Mouse (Mus musculus) heart, embryonic 12.5 days (tissue): ENCODE results near the gene Adprh. TPM values are rescaled to one million over a fixed set of nuclear protein-coding genes. Genes with fewer than 3 reads are reported as not detected.

ENCODE experiments used
- ATAC-seq: fragments of 200-750 bp; cut with Nextera tagmentation; 2 replicates; pipeline ENCODE4 v1.8.0; 2017; ENCODE audit warnings: moderate TSS enrichment, moderate library complexity; ENCODE audit not compliant: insufficient number of reproducible peaks, low FRiP score
- H3K27ac ChIP-seq: fragments of 300-500 bp; sonication (generic); 2 replicates; pipeline ENCODE4 v1.5.1; 2016; ENCODE audit warnings: mild to moderate bottlenecking, moderate library complexity; ENCODE audit not compliant: poor library complexity, severe bottlenecking
- H3K27me3 ChIP-seq: fragments of 300-500 bp; sonication (generic); replicated peaks from 2 replicates; pipeline ENCODE4 v1.6.1; 2016; ENCODE audit warnings: mild to moderate bottlenecking, moderate library complexity
- H3K36me3 ChIP-seq: fragments of 300-500 bp; sonication (generic); 2 replicates; pipeline ENCODE4 v1.6.1; 2016; ENCODE audit warnings: mild to moderate bottlenecking, moderate library complexity
- H3K4me1 ChIP-seq: fragments of 300-500 bp; sonication (generic); replicated peaks from 2 replicates; pipeline ENCODE4 v1.6.1; 2016; ENCODE audit warnings: mild to moderate bottlenecking
- H3K4me2 ChIP-seq: fragments of 300-500 bp; sonication (generic); 2 replicates; pipeline ENCODE4 v1.6.1; 2016; ENCODE audit warnings: mild to moderate bottlenecking, moderate library complexity
- H3K4me3 ChIP-seq: fragments of 300-500 bp; sonication (generic); 2 replicates; pipeline ENCODE4 v1.5.1; 2016; ENCODE audit warnings: mild to moderate bottlenecking
- H3K9ac ChIP-seq: fragments of 300-500 bp; sonication (generic); 2 replicates; pipeline ENCODE4 v1.6.1; 2016; ENCODE audit warnings: mild to moderate bottlenecking, moderate library complexity
- H3K9me3 ChIP-seq: fragments of 300-500 bp; sonication (generic); replicated peaks from 2 replicates; pipeline ENCODE4 v1.6.1; 2016; ENCODE audit warnings: mild to moderate bottlenecking, moderate library complexity
- WGBS: fragments of 180-500 bp; shearing (Covaris S2); methylation state at CpG from one replicate; pipeline ENCODE4 v1.1.7; 2016; 5-methylcytosine and 5-hydroxymethylcytosine counted together
- polyA plus RNA-seq: library from polyadenylated mRNA; unstranded; fragments of >200 nt; fragmentation: Nextera tagmentation; extraction: Ambion mirVana; gene quantifications from 2 replicates; pipeline ENCODE4 v1.2.1, GENCODE M21; 2016

The Adprh gene
- polyA plus RNA-seq, 1 experiment from 2014 or later, result 115 TPM

DNA sequence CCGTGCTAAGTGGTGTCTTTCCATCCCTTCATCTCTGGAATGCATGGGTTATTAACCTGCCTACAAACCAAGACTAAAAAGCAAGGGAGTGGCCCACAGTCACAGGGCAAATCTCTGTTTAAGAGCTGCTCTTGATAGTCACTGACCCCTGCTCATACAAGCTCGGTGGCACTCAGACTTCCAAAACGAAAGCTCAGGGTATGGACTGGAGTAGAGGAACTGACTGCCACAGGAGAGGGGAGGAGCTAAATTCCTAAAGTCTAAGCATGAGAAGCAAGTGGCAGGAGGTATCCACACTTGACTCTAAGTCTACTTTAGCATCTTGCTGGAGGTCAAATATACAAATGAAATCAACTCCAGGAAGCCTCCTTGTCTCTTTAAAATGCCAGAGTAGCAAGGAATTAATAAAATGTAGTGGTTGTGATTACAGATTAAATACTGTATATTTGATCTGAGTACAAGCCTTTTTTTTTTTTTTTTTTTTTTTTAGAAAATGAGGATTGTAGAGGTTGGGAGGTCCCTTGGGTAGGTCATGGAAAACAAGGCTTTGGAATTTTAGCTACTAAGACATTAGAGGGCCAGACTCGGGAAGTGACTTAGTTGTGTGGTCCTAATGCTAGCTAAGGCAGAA is 23.3 kb upstream of the Adprh start:
- peak overlapping the region; percentile 94 for H3K27ac ChIP-seq
- H3K4me2 ChIP-seq, result peak overlapping the region; percentile 81
- H3K9ac ChIP-seq, result 0 out of 2 replicates have a peak overlapping the region, but pooled peaks have one; percentile 71
- no peaks in the 10 kb centered on the region for H3K36me3 ChIP-seq
- H3K27me3 ChIP-seq, result no peaks in the 10 kb centered on the region
- no peaks in the 10 kb centered on the region for H3K9me3 ChIP-seq
- peak overlapping the region; percentile 48 for H3K4me3 ChIP-seq
- peaks cover 10% of the 10 kb centered on the region for H3K4me1 ChIP-seq
- 0 out of 2 replicates have a peak, but pooled peaks have one; percentile 9 for ATAC-seq
- WGBS, result 21% methylated on average over 4 of the region's 4 CpGs

DNA sequence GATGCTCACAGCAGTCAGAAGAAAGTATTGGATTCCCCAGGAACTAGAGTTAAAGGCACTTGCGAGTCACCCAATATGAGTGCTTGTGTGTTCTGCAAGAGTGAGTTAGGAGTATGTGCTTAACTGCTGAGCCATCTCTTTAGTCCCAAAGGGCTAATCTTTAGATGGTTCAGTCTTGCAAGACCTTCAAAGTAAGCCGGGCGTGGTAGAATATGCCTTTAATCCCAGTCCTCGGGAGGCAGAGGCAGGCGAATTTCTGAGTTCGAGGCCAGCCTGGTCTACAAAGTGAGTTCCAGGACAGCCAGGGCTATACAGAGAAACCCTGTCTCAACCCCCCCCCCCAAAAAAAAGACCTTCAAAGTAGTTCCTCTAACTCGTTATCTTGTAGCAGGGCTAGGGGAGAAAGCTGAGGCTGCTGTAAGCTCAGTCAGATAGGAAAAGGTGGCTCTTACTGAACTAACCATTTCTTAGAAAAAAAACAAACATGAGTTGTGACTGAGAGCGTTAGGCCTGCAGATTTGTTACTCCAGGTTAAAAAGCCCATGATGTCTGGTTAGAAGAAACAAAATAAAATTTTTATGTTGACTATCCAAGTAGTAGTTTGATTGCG is 22.3 kb upstream of the Adprh start:
- H3K4me1 ChIP-seq, result peaks cover 10% of the 10 kb centered on the region
- H3K4me2 ChIP-seq, result no peak overlapping the region
- no peak overlapping the region for H3K27ac ChIP-seq
- H3K4me3 ChIP-seq, result no peak overlapping the region
- H3K9me3 ChIP-seq, result no peaks in the 10 kb centered on the region
- H3K27me3 ChIP-seq, result no peaks in the 10 kb centered on the region
- WGBS, result 82% methylated on average over 9 of the region's 9 CpGs
- H3K36me3 ChIP-seq, result no peaks in the 10 kb centered on the region
- no peak overlapping the region for H3K9ac ChIP-seq
- no peak for ATAC-seq

- Histone ChIP-seq H3K4me1 (peaks cover 10% of the 10 kb centered on the region), H3K9me3 (no peaks in the 10 kb centered on the region), H3K27ac (no peak overlapping the region), H3K9ac (no peak overlapping the region), H3K4me3 (no peak overlapping the region), H3K27me3 (no peaks in the 10 kb centered on the region), H3K36me3 (no peaks in the 10 kb centered on the region), H3K4me2 (no peak overlapping the region)
- 83% methylated on average over 5 of the region's 5 CpGs for WGBS
- no peak for ATAC-seq
Measured at GRCm38 (mm10) chr16:38473661-38474060, 21.2 kb upstream of the Adprh start.

DNA sequence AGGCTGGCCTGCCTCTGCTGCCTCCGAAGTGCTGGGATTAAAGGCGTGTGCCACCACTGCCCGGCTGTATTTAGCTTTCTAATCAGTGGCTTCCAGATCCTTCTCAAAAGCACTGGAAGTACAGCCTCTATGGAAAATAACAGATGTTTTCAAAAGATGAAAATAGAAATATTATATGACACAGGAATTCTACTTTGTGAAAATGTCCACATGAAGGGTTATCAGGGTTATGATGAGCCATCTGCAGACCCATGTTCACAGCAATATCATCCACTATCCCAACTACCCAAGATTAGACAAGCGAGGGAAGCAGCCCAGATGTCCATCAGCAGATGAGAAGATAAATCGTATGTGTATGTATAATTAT is 20.0 kb upstream of the Adprh start:
- no peaks in the 10 kb centered on the region for H3K9me3 ChIP-seq
- H3K27me3 ChIP-seq, result no peaks in the 10 kb centered on the region
- 78% methylated on average over 5 of the region's 5 CpGs for WGBS
- no peak overlapping the region for H3K9ac ChIP-seq
- no peaks in the 10 kb centered on the region for H3K36me3 ChIP-seq
- no peak overlapping the region for H3K4me2 ChIP-seq
- H3K27ac ChIP-seq, result no peak overlapping the region
- no peak for ATAC-seq
- H3K4me3 ChIP-seq, result no peak overlapping the region
- H3K4me1 ChIP-seq, result peaks cover 10% of the 10 kb centered on the region

GRCm38 (mm10) chr16:38471697-38472506 is 19.4 kb upstream of the Adprh start:
- Histone ChIP-seq H3K27ac (no peak overlapping the region), H3K36me3 (no peaks in the 10 kb centered on the region), H3K9me3 (no peaks in the 10 kb centered on the region), H3K4me1 (peaks cover 11% of the 10 kb centered on the region), H3K9ac (no peak overlapping the region), H3K4me2 (no peak overlapping the region), H3K4me3 (no peak overlapping the region), H3K27me3 (no peaks in the 10 kb centered on the region)
- ATAC-seq, result no peak
- 66% methylated on average over 11 of the region's 11 CpGs for WGBS

- Histone ChIP-seq H3K4me1 (peaks cover 6% of the 10 kb centered on the region), H3K36me3 (no peaks in the 10 kb centered on the region), H3K27ac (no peak overlapping the region), H3K9ac (no peak overlapping the region), H3K4me3 (no peak overlapping the region), H3K4me2 (no peak overlapping the region), H3K9me3 (no peaks in the 10 kb centered on the region), H3K27me3 (no peaks in the 10 kb centered on the region)
- 79% methylated on average over 8 of the region's 8 CpGs for WGBS
- ATAC-seq, result no peak
Measured at GRCm38 (mm10) chr16:38469437-38469836, 16.9 kb upstream of the Adprh start.

DNA sequence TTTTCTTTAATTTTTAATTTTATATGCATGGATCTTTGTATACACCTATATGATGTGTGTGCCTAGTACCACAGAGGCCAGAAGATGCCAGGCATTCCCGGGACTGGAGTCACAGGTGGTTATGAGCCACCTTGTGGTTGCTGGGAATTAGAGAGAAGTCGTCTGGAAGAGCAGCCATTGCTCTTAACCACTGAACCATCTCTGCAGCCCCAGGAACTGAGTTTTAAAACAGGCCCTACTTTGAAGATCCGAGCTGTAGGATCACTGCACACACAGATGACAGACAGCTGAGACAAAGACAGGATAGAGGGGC is 16.2 kb upstream of the Adprh start:
- no peak overlapping the region for H3K9ac ChIP-seq
- H3K36me3 ChIP-seq, result no peaks in the 10 kb centered on the region
- H3K27me3 ChIP-seq, result no peaks in the 10 kb centered on the region
- peaks cover 6% of the 10 kb centered on the region for H3K4me1 ChIP-seq
- H3K27ac ChIP-seq, result no peak overlapping the region
- no peak overlapping the region for H3K4me2 ChIP-seq
- H3K9me3 ChIP-seq, result no peaks in the 10 kb centered on the region
- no peak overlapping the region for H3K4me3 ChIP-seq
- no peak for ATAC-seq
- WGBS, result 32% methylated on average over 3 of the region's 3 CpGs

- Histone ChIP-seq H3K27ac (no peak overlapping the region), H3K9ac (no peak overlapping the region), H3K9me3 (no peaks in the 10 kb centered on the region), H3K4me3 (no peak overlapping the region), H3K27me3 (no peaks in the 10 kb centered on the region), H3K4me1 (peaks cover 6% of the 10 kb centered on the region), H3K36me3 (no peaks in the 10 kb centered on the region), H3K4me2 (no peak overlapping the region)
- 53% methylated on average over 8 of the region's 8 CpGs for WGBS
- no peak for ATAC-seq
Measured at GRCm38 (mm10) chr16:38467917-38468705, 15.6 kb upstream of the Adprh start.

DNA sequence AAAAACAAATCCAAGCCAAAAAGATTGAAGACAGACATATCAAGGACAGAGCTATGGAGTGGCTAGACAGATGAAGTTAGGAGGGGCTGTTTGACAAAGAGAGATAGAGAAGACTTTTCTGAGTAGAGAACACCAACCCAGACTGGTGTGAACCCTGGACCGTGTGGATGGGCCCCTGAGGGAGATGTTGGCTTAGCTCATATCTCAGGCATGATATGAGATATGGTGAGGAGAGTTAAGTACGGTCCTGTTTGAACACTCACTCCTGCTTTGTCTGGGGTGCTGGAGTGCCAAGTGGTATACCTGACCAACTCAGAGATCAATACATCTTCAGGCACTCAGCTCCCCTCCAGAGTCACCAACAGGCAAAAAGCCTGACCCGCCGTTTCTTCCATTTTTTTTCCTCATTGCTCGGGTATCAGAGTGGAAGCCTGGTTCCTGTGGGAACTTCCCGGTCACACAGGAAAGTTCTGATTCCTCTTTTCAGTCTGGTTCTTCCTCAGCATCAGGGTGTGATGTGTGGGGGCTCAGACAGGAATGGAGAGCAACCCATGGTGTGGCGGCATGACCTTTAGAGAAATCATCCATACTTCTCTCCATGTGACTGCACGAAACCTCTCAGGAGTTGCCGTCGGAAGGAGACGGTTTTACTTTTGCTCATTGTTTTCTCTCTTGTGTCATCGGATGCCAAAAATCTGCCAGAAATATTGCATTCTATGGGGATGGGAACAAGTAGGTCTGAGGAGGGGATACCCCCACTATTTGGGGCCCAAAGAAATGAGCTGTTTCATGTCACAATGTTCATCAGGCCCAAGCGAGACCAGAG is 14.8 kb upstream of the Adprh start:
- Histone ChIP-seq H3K4me2 (no peak overlapping the region), H3K36me3 (no peaks in the 10 kb centered on the region), H3K27me3 (no peaks in the 10 kb centered on the region), H3K4me1 (peaks cover 6% of the 10 kb centered on the region), H3K9me3 (no peaks in the 10 kb centered on the region), H3K4me3 (no peak overlapping the region), H3K27ac (no peak overlapping the region), H3K9ac (no peak overlapping the region)
- ATAC-seq, result no peak
- WGBS, result 70% methylated on average over 13 of the region's 13 CpGs

GRCm38 (mm10) chr16:38466089-38466488 is 13.6 kb upstream of the Adprh start:
- Histone ChIP-seq H3K4me3 (no peak overlapping the region), H3K27ac (no peak overlapping the region), H3K9ac (no peak overlapping the region), H3K4me1 (peaks cover 6% of the 10 kb centered on the region), H3K27me3 (no peaks in the 10 kb centered on the region), H3K9me3 (no peaks in the 10 kb centered on the region), H3K36me3 (no peaks in the 10 kb centered on the region), H3K4me2 (no peak overlapping the region)
- ATAC-seq, result no peak
- 74% methylated on average over 4 of the region's 4 CpGs for WGBS
